Mouse (Mus musculus) heart, postnatal 0 days (tissue): ENCODE results near the gene Vim.

ENCODE experiments used
- CTCF ChIP-seq: IDR thresholded peaks from 2 replicates; pipeline ENCODE4 v1.5.1; 2016; ENCODE audit warnings: antibody characterized with exemption, control low read depth, low read depth
- EP300 ChIP-seq: IDR thresholded peaks from 2 replicates; pipeline ENCODE4 v1.6.1; 2016; ENCODE audit warnings: antibody characterized with exemption, low read depth

DNA sequence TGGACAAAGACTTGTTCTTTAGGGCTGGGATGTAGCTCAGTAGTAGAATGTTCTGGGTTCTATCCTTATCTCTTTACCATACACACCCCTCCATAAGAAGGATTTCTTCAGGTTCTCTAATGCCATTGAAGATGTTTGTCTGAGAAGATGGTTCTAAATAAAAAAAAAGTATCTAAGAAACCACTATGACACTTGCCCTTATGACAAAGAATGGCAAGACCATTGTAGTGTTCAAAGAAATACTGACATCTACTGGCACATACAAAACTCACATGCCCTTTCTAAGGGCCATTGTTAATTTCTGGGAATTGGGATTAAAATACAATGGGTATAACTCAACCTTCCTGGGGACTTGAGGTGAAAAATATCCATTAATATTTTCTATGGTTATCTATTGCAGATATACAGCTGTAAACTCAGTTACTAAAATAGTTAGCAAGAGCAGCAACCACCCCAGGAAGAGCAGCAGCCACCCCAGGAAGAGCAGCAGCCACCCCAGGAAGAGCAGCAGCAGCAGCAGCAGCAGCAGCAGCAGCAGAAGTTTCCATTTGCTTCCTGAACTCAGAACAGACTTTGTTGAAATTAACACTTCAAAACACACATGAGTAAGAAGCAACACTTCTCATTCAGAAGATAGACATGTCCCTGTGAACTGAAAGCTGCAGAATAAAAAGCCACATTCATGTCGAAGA, 23.4 kb downstream of the Vim start:
- TF ChIP-seq CTCF (peak; percentile 67), EP300 (no peak)
